In genomic region chr9:21184733-21185132, GRCm38 (mm10) we compare ENCODE assay signal across 8 mouse cellular contexts. TPM values are rescaled to one million over a fixed set of nuclear protein-coding genes. Genes with fewer than 3 reads are reported as not detected.
DNase-seq lines count a peak whose midpoint lies in the region; ATAC-seq and TF ChIP-seq lines count a peak whose summit lies in the region.

No protein-coding gene starts in this region.

- H3K36me3 ChIP-seq in heart, embryonic 10.5 days, result no peaks in the 10 kb centered on the region
- H3K36me3 ChIP-seq in midbrain, postnatal 0 days (ENCODE audit: insufficient read depth, low read length), result no peaks in the 10 kb centered on the region
- H3K36me3 ChIP-seq in forebrain, embryonic 15.5 days, result no peaks in the 10 kb centered on the region

- no peak for TF ChIP-seq POLR2A in cerebellum, adult 2 months (IDR thresholded peaks at IDR 0.05; ENCODE audit: borderline replicate concordance, insufficient read depth, low read length)

- TF ChIP-seq CTCF in cerebellum, adult 2 months (IDR thresholded peaks at IDR 0.05; ENCODE audit: borderline replicate concordance, insufficient read depth, low read depth, low read length), result no peak
- TF ChIP-seq CTCF in midbrain, postnatal 0 days (IDR thresholded peaks at IDR 0.05), result no peak

- no peak overlapping the region for H3K4me2 ChIP-seq in midbrain, postnatal 0 days (ENCODE audit: low read depth, low read length, poor library complexity, severe bottlenecking)
- no peak overlapping the region for H3K4me2 ChIP-seq in forebrain, embryonic 15.5 days (replicated peaks)

- no peaks in the 10 kb centered on the region for H3K27me3 ChIP-seq in cerebellum, adult 2 months (ENCODE audit: control insufficient read depth, insufficient read depth, low read length)
- H3K27me3 ChIP-seq in heart, embryonic 10.5 days (ENCODE audit: insufficient read depth, poor library complexity, severe bottlenecking), result peaks cover 25% of the 10 kb centered on the region
- H3K27me3 ChIP-seq in midbrain, postnatal 0 days (ENCODE audit: insufficient read depth, low read length), result 0 out of 2 replicates have a peak, but pooled peaks cover 19% of the 10 kb centered on the region
- H3K27me3 ChIP-seq in forebrain, embryonic 15.5 days, result peaks cover 34% of the 10 kb centered on the region

- no peak overlapping the region for H3K4me3 ChIP-seq in cerebellum, adult 2 months (replicated peaks; ENCODE audit: insufficient read depth, low read depth, low read length)
- peak overlapping the region; percentile 58; the same call in 1 of the 2 replicates for H3K4me3 ChIP-seq in heart, embryonic 10.5 days
- no peak overlapping the region for H3K4me3 ChIP-seq in midbrain, postnatal 0 days (ENCODE audit: low read depth, low read length)
- H3K4me3 ChIP-seq in forebrain, embryonic 15.5 days, result no peak overlapping the region

- 6% methylated on average over 2 of the region's 2 CpGs for WGBS in cerebellum, adult 2 months
- WGBS in heart, embryonic 10.5 days, result 32% methylated on average over 2 of the region's 2 CpGs
- WGBS in midbrain, postnatal 0 days, result 29% methylated on average over 2 of the region's 2 CpGs
- WGBS in forebrain, embryonic 15.5 days, result 31% methylated on average over 2 of the region's 2 CpGs

- peaks cover 17% of the 10 kb centered on the region for H3K4me1 ChIP-seq in cerebellum, adult 2 months (ENCODE audit: control insufficient read depth, insufficient read depth, low read length)
- peaks cover 55% of the 10 kb centered on the region for H3K4me1 ChIP-seq in heart, embryonic 10.5 days
- H3K4me1 ChIP-seq in midbrain, postnatal 0 days (ENCODE audit: insufficient read depth, low read length), result no peaks in the 10 kb centered on the region
- H3K4me1 ChIP-seq in forebrain, embryonic 15.5 days, result peaks cover 7% of the 10 kb centered on the region

- H3K27ac ChIP-seq in cerebellum, adult 2 months (ENCODE audit: insufficient read depth, low read length), result no peak overlapping the region
- no peak overlapping the region for H3K27ac ChIP-seq in heart, embryonic 10.5 days
- H3K27ac ChIP-seq in midbrain, postnatal 0 days (ENCODE audit: low read depth, low read length), result no peak overlapping the region
- no peak overlapping the region for H3K27ac ChIP-seq in forebrain, embryonic 15.5 days (replicated peaks)

- no peak overlapping the region for H3K9ac ChIP-seq in midbrain, postnatal 0 days (replicated peaks; ENCODE audit: low read length, poor library complexity, severe bottlenecking)
- H3K9ac ChIP-seq in forebrain, embryonic 15.5 days (replicated peaks), result no peak overlapping the region

- no peaks in the 10 kb centered on the region for H3K9me3 ChIP-seq in heart, embryonic 10.5 days
- H3K9me3 ChIP-seq in midbrain, postnatal 0 days (ENCODE audit: low read length), result no peaks in the 10 kb centered on the region
- no peaks in the 10 kb centered on the region for H3K9me3 ChIP-seq in forebrain, embryonic 15.5 days

- DNase-seq in adipocyte (ENCODE audit: low spot score), result peak; percentile 67
- peak; percentile 69 to 77 for DNase-seq in cerebellum, adult 2 months
- DNase-seq in heart, embryonic 10.5 days (ENCODE audit: low spot score), result no peak
- DNase-seq in kidney, postnatal 10 days, result peak; percentile 78
- DNase-seq in midbrain, postnatal 0 days (ENCODE audit: low spot score), result no peak
- no peak for DNase-seq in embryo, embryonic 11 days
- no peak for DNase-seq in right cerebral cortex, postnatal 25 days

- no peak for ATAC-seq in midbrain, postnatal 0 days (ENCODE audit: low FRiP score)
- ATAC-seq in forebrain, embryonic 15.5 days (replicated peaks), result no peak

RNA-seq across cellular contexts. Expression of gene Pde4a, which starts 19.2 kb away (rescaled TPM):
- 51.2 and 57.4 TPM in 2 replicates for polyA plus RNA-seq in cerebellum, adult 2 months (2012; rRNA removed)
- polyA plus RNA-seq in heart, embryonic 10.5 days (2016; fragmentation: Nextera tagmentation; extraction: Ambion mirVana), result 7.5 and 9.0 TPM in 2 replicates
- total RNA-seq in midbrain, postnatal 0 days (2014; rRNA removed), result 40.7 and 46.5 TPM in 2 replicates
- 59.8 and 63.8 TPM in 2 replicates for polyA plus RNA-seq in midbrain, postnatal 0 days (2015; fragmentation: Nextera tagmentation; extraction: Ambion mirVana)
- polyA plus RNA-seq in forebrain, embryonic 15.5 days (2015; fragmentation: Nextera tagmentation; extraction: Ambion mirVana), result 23.7 and 25.9 TPM in 2 replicates

RNA-seq across cellular contexts. Expression of gene Cdc37, which starts 35.0 kb away (rescaled TPM):
- 189 and 202 TPM in 2 replicates for polyA plus RNA-seq in cerebellum, adult 2 months (2012; rRNA removed)
- polyA plus RNA-seq in heart, embryonic 10.5 days (2016; fragmentation: Nextera tagmentation; extraction: Ambion mirVana), result 286 and 333 TPM in 2 replicates
- 29.0 and 37.7 TPM in 2 replicates for total RNA-seq in midbrain, postnatal 0 days (2014; rRNA removed)
- 179 and 186 TPM in 2 replicates for polyA plus RNA-seq in midbrain, postnatal 0 days (2015; fragmentation: Nextera tagmentation; extraction: Ambion mirVana)
- polyA plus RNA-seq in forebrain, embryonic 15.5 days (2015; fragmentation: Nextera tagmentation; extraction: Ambion mirVana), result 217 and 221 TPM in 2 replicates

RNA-seq across cellular contexts. Expression of gene Tyk2, which starts 53.7 kb away (rescaled TPM):
- polyA plus RNA-seq in cerebellum, adult 2 months (2012; rRNA removed), result 17.2 and 17.9 TPM in 2 replicates
- polyA plus RNA-seq in heart, embryonic 10.5 days (2016; fragmentation: Nextera tagmentation; extraction: Ambion mirVana), result 12.6 and 16.5 TPM in 2 replicates
- total RNA-seq in midbrain, postnatal 0 days (2014; rRNA removed), result 9.8 and 9.9 TPM in 2 replicates
- 4.8 and 5.4 TPM in 2 replicates for polyA plus RNA-seq in midbrain, postnatal 0 days (2015; fragmentation: Nextera tagmentation; extraction: Ambion mirVana)
- 10.3 and 11.1 TPM in 2 replicates for polyA plus RNA-seq in forebrain, embryonic 15.5 days (2015; fragmentation: Nextera tagmentation; extraction: Ambion mirVana)

RNA-seq across cellular contexts. Expression of gene Keap1, which starts 54.4 kb away (rescaled TPM):
- 60.5 and 63.1 TPM in 2 replicates for polyA plus RNA-seq in cerebellum, adult 2 months (2012; rRNA removed)
- polyA plus RNA-seq in heart, embryonic 10.5 days (2016; fragmentation: Nextera tagmentation; extraction: Ambion mirVana), result 51.4 and 52.4 TPM in 2 replicates
- total RNA-seq in midbrain, postnatal 0 days (2014; rRNA removed), result 72.5 and 89.7 TPM in 2 replicates
- 60.6 and 67.7 TPM in 2 replicates for polyA plus RNA-seq in midbrain, postnatal 0 days (2015; fragmentation: Nextera tagmentation; extraction: Ambion mirVana)
- 71.6 and 72.5 TPM in 2 replicates for polyA plus RNA-seq in forebrain, embryonic 15.5 days (2015; fragmentation: Nextera tagmentation; extraction: Ambion mirVana)

Comparison
In these comparisons a context has a peak if more than half of its experiments do, and no peak if none do; other contexts are left out.
1. DNase-seq: peak in adipocyte (single experiment), cerebellum, adult 2 months (2 of 2) and kidney, postnatal 10 days (single experiment); none in heart, embryonic 10.5 days (single experiment), midbrain, postnatal 0 days (single experiment), embryo, embryonic 11 days (single experiment) and right cerebral cortex, postnatal 25 days (single experiment).